Mouse (Mus musculus): ENCODE measurements around the gene Dync1h1. TPM values are rescaled to one million over a fixed set of nuclear protein-coding genes. Genes with fewer than 3 reads are reported as not detected.
"Not testable (repeated sequence)": the region's sequence is repeated elsewhere in the genome, so short reads cannot be mapped to it uniquely, and the experiment has no call there.

The Dync1h1 gene
- polyA plus RNA-seq, 1 experiment from 2014 or later, result 45.7 TPM

DNA sequence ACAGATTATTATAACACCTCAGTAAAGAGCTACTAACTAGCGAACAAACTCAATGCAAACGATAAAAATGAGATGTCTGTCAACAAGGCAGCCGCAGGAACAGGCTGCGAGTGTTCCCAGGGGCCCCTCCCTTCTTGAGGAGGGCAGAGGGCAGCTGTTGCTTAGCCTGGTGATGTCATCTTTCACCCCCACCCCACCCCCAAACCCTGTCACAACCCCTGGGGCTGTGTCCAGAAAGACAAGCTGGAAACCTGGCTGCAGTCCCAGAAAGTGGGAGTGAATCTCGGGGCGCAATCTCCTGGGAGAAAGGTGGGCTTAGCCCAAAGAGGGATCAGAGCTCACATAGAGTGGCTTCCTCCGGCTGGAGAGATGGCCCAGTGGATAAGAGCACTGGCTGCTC lies 79.9 kb downstream of the Dync1h1 start:
- Histone ChIP-seq H3K27ac (replicated peaks) (0 out of 2 replicates have a peak overlapping the region, but pooled peaks have one; percentile 28), H3K36me3 (no peaks in the 10 kb centered on the region), H3K4me2 (replicated peaks) (no peak overlapping the region), H3K9ac (no peak overlapping the region), H3K9me3 (replicated peaks) (no peaks in the 10 kb centered on the region), H3K4me1 (0 out of 2 replicates have a peak, but pooled peaks cover 6% of the 10 kb centered on the region), H3K4me3 (replicated peaks) (no peak overlapping the region), H3K27me3 (no peaks in the 10 kb centered on the region)
- ATAC-seq (ENCODE audit: insufficient number of reproducible peaks, low FRiP score, low TSS enrichment, low read depth), result no peak
- 28% methylated on average over 7 of the region's 7 CpGs for WGBS

DNA sequence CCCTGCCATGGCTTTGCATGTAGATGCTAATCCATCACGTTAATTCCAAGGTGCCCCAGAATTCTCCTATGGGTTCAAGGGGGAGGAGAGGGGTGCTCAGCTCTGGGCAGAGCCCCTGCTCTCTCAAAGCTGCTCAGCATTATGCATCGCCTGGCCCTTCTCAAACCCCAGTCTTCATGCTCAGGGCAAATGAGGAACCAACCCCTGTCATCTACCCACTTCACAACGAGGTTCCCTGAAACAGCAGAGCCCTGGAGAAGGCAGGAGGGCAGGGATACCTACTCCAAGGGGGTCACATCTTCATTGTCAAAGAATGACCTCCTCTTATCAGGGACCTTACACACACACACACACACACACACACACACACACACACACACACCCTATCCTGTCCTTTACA lies 80.6 kb downstream of the Dync1h1 start:
- 61% methylated on average over 3 of the region's 3 CpGs for WGBS
- H3K9me3 ChIP-seq (replicated peaks), result no peaks in the 10 kb centered on the region
- ATAC-seq (ENCODE audit: insufficient number of reproducible peaks, low FRiP score, low TSS enrichment, low read depth), result no peak
- H3K36me3 ChIP-seq, result peaks cover 5% of the 10 kb centered on the region; the same call in 1 of the 2 replicates
- no peak overlapping the region for H3K9ac ChIP-seq
- no peak overlapping the region for H3K27ac ChIP-seq (replicated peaks)
- no peak overlapping the region for H3K4me3 ChIP-seq (replicated peaks)
- no peak overlapping the region for H3K4me2 ChIP-seq (replicated peaks)
- 0 out of 2 replicates have a peak, but pooled peaks cover 6% of the 10 kb centered on the region for H3K4me1 ChIP-seq
- no peaks in the 10 kb centered on the region for H3K27me3 ChIP-seq

DNA sequence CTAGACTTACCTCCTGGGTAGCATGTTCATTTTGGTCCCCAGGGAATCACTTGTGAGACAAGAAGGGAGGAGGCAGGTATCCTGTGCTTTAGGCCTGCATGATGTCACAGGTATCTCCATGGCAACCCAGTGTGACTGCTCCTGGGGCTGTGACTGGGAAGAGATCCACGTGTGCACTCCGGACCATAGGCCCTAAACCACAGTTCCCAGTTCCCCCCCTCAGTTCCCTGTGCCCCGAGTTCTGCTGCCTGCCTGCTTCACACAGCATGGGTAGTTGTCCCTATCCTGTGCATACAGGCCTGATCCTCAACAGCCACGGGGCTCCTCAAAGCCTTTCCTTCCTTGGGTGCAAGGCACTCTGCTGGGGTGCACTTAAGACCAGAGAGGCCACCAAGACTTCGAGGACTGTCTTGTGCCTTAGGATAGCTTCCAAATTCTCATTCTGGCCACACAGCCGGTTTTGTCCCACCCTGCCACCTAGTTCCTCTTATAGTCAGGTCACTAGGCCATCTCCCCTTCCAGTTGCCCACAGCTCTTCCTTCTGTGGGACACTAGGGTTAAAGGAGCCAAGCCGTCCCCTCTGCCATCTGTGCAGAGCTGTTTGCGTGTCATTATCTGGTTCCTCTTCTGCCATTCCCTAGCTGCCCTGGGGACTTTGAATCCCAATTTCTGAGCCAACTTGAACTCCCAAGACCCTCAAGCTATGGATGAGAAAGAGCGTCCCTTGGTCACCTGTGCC lies 81.5 kb downstream of the Dync1h1 start, which contains the start of gene 1700001K19Rik:
TSS of gene 1700001K19Rik (minus strand) at position 59 of the 739 bp plus-strand sequence.
- H3K4me1 ChIP-seq, result 0 out of 2 replicates have a peak, but pooled peaks cover 6% of the 10 kb centered on the region
- no peak within 1 kb of the TSS for H3K4me3 ChIP-seq (replicated peaks)
- H3K4me2 ChIP-seq (replicated peaks), result no peak within 1 kb of the TSS
- H3K9ac ChIP-seq, result no peak within 1 kb of the TSS
- ATAC-seq (ENCODE audit: insufficient number of reproducible peaks, low FRiP score, low TSS enrichment, low read depth), result no peak
- 0 out of 2 replicates have a peak within 1 kb of the TSS, but pooled peaks have one; percentile 28 for H3K27ac ChIP-seq (replicated peaks)
- peaks cover 7% of the 10 kb centered on the region; the same call in 1 of the 2 replicates for H3K36me3 ChIP-seq
- 77% methylated on average over 9 of the region's 9 CpGs for WGBS
- no peaks in the 10 kb centered on the region for H3K27me3 ChIP-seq
- no peaks in the 10 kb centered on the region for H3K9me3 ChIP-seq (replicated peaks)

DNA sequence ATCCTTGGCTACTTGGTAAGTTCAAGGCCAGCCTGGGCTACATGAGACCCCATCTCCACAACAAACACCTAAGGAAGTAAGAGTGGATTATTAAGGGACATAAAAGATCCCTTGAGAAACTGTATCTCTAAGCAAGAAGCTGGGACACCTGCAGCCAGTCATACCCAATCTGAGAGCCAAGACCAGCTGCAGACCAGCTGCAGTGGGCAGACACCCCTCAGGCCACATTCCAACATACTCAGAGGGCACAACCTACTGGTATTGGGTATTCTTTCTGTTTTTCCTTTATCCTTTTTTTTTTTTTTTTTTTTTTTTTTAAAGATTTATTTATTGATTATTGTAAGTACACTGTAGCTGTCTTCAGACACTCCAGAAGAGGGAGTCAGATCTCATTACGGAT lies 82.3 kb downstream of the Dync1h1 start:
- H3K36me3 ChIP-seq, result peaks cover 7% of the 10 kb centered on the region; the same call in 1 of the 2 replicates
- no peak for ATAC-seq (ENCODE audit: insufficient number of reproducible peaks, low FRiP score, low TSS enrichment, low read depth)
- H3K4me3 ChIP-seq (replicated peaks), result no peak overlapping the region
- H3K9me3 ChIP-seq (replicated peaks), result no peaks in the 10 kb centered on the region
- no CpG with 5 or more reads among the region's 1 CpGs for WGBS
- H3K9ac ChIP-seq, result no peak overlapping the region
- no peak overlapping the region for H3K4me2 ChIP-seq (replicated peaks)
- no peak overlapping the region for H3K27ac ChIP-seq (replicated peaks)
- peaks cover 12% of the 10 kb centered on the region; the same call in 1 of the 2 replicates for H3K4me1 ChIP-seq
- no peaks in the 10 kb centered on the region for H3K27me3 ChIP-seq

DNA sequence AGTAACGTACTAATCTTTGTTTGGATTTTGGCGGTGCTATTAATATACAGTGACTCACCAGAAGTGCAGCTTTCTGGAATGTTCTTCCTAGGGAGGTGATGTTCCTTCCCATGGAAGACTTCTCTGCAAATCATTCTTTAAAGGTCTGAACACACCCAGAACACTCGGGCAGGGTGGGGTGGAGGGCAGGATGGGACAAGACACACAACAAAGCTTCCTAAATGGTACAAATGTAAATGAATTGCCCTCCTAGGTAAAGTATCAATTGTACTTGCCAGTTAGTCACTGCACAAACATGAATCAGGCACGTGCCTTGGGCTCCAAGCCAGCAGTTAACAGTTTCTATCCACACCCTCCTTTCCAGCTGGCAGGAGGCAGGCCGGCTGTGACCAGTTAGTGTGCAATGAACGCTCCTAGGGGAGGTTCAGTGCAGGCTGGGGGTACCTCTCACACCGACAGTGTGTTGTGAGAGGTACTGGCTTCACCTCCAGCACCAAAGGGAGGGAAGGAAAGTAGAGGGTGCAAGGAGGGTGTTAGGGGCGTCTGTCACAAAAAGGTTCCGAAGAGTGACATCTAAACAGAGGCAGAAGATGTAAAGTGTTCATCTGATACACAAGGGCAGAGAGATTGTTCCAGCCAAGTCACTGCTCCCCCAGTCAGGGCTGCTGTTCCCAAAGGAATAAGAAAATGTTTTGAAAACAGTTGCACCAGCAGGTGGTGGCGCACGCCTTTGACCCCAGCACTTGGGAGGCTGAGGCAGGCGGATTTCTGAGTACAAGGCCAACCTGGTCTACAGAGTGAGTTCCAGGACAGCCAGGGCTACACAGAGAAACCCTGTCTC lies 86.9 kb downstream of the Dync1h1 start:
- H3K27ac ChIP-seq (replicated peaks), result peak overlapping the region; percentile 59
- peaks cover 9% of the 10 kb centered on the region; the same call in 1 of the 2 replicates for H3K4me1 ChIP-seq
- H3K9ac ChIP-seq, result no peak overlapping the region
- 51% methylated on average over 12 of the region's 12 CpGs for WGBS
- ATAC-seq (ENCODE audit: insufficient number of reproducible peaks, low FRiP score, low TSS enrichment, low read depth), result peak; percentile 72
- H3K27me3 ChIP-seq, result no peaks in the 10 kb centered on the region
- no peaks in the 10 kb centered on the region for H3K9me3 ChIP-seq (replicated peaks)
- no peak overlapping the region for H3K4me2 ChIP-seq (replicated peaks)
- no peak overlapping the region for H3K4me3 ChIP-seq (replicated peaks)
- peaks cover 36% of the 10 kb centered on the region for H3K36me3 ChIP-seq

DNA sequence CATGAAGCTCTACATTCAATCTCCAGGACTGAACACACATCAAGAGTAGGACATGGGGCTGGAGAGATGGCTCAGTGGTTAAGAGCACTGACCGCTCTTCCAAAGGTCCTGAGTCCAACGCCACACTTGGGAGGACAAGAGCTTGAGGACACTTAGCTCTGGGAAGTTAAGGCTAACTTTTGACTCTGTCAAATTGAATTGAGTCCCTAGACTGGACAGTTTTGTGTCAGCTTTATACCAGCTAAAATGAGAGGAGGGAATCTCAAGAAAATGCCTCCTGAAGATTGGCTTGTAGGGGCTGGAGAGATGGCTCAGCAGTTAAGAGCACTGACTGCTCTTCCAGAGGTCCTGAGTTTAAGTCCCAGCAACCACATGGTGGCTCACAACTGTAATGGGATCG lies 87.7 kb downstream of the Dync1h1 start:
- not testable (repeated sequence) for ATAC-seq (ENCODE audit: insufficient number of reproducible peaks, low FRiP score, low TSS enrichment, low read depth); H3K9me3 ChIP-seq (replicated peaks); H3K4me2 ChIP-seq (replicated peaks); H3K4me1 ChIP-seq; H3K9ac ChIP-seq; H3K4me3 ChIP-seq (replicated peaks); H3K27ac ChIP-seq (replicated peaks); H3K27me3 ChIP-seq
- peaks cover 36% of the 10 kb centered on the region for H3K36me3 ChIP-seq
- 93% methylated on average over 3 of the region's 3 CpGs for WGBS

DNA sequence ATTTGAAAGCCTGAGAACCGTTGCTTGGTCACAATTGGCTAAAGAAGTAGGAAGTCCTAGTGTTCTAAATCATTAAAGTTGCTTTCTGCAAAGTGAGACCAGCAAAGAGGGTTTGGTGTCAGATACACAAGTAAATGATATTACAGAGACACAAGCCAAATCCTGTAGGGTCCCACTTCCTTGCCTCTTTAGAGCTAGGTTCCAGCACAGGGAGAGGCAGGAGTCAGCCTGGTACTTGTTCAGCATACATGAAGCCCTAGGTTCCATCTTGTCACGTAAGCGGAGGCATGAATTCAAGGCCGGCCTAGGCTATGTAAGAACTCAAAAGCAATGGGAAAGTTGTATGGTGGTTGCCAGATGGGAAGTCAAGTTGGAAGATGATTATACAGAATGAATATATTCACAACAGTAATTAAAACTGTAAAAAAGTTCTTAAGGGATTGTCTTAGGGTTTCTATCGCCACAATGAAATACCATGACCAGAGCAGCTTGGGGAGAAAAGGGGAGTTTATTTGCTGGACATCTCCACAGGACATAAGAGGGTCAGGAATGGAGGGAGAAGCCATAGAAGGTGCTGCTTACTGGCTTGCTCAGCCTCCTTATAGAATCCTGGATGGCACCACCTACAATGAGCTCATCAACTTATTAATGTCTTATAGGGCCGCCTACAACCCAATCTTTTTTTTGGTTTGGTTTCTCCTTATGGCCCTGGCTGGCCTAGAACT lies 88.8 kb downstream of the Dync1h1 start:
- no peaks in the 10 kb centered on the region for H3K27me3 ChIP-seq
- H3K9ac ChIP-seq, result no peak overlapping the region
- peaks cover 43% of the 10 kb centered on the region for H3K36me3 ChIP-seq
- H3K4me3 ChIP-seq (replicated peaks), result no peak overlapping the region
- 91% methylated on average over 6 of the region's 6 CpGs for WGBS
- no peaks in the 10 kb centered on the region for H3K9me3 ChIP-seq (replicated peaks)
- ATAC-seq (ENCODE audit: insufficient number of reproducible peaks, low FRiP score, low TSS enrichment, low read depth), result no peak
- H3K4me2 ChIP-seq (replicated peaks), result no peak overlapping the region
- H3K27ac ChIP-seq (replicated peaks), result no peak overlapping the region
- H3K4me1 ChIP-seq, result peaks cover 16% of the 10 kb centered on the region

DNA sequence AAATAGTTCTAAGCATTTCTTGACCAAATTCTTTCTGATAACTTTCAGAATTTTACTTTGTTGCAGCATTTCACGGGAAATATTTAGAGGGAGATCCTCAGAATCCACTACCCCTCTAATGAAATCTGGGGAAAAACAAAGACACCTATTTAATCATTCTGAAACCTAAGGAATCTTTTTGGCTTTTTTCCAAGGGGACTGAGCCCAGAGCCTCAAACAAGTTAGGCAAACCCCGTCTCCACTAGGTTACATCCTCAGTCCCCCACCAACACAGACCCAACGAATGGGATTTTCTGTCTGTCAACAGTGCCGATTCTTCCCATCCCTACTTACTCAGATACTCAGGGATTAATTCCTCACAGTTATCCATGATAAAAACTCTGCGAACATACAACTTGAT lies 92.1 kb downstream of the Dync1h1 start:
- Histone ChIP-seq H3K36me3 (peaks cover 36% of the 10 kb centered on the region), H3K4me1 (peaks cover 13% of the 10 kb centered on the region)
- not testable (repeated sequence) for H3K4me3 ChIP-seq (replicated peaks); H3K27me3 ChIP-seq; H3K9me3 ChIP-seq (replicated peaks); H3K9ac ChIP-seq; H3K27ac ChIP-seq (replicated peaks); H3K4me2 ChIP-seq (replicated peaks); ATAC-seq (ENCODE audit: insufficient number of reproducible peaks, low FRiP score, low TSS enrichment, low read depth)
- WGBS, result 61% methylated on average over 5 of the region's 5 CpGs

DNA sequence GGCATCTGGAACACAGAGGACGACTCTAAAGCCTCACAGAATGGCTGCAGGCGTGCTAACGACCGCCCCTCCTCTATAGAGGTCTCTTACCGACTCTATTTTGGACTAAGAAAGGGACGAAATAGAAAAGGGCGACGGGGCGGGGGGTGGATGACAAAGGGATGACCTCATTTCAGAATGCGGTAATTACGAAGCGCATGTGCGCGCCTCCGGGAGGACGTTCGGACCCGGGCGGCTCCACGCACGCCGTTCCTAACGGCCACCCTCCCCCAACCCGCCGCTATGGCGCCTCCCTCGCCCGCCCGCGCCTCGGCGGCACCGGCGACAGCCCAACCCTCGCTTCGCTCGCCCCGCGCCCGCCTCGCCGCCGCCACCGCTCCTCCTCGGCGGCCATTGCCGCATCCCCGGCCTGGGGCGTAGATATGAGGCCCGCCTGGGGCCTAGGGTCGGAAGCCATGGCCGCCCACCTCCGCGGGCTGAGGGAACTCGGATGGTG lies 94.5 kb downstream of the Dync1h1 start:
- under 1% methylated on average over 55 of the region's 55 CpGs for WGBS
- Histone ChIP-seq H3K27me3 (no peaks in the 10 kb centered on the region), H3K9me3 (replicated peaks) (no peaks in the 10 kb centered on the region), H3K36me3 (peaks cover 18% of the 10 kb centered on the region), H3K4me1 (peaks cover 10% of the 10 kb centered on the region), H3K27ac (replicated peaks) (peak overlapping the region; percentile 96), H3K4me3 (replicated peaks) (peak overlapping the region; percentile 100), H3K4me2 (replicated peaks) (peak overlapping the region; percentile 68), H3K9ac (peak overlapping the region; percentile 99)
- peak; percentile 36 for ATAC-seq (ENCODE audit: insufficient number of reproducible peaks, low FRiP score, low TSS enrichment, low read depth)

DNA sequence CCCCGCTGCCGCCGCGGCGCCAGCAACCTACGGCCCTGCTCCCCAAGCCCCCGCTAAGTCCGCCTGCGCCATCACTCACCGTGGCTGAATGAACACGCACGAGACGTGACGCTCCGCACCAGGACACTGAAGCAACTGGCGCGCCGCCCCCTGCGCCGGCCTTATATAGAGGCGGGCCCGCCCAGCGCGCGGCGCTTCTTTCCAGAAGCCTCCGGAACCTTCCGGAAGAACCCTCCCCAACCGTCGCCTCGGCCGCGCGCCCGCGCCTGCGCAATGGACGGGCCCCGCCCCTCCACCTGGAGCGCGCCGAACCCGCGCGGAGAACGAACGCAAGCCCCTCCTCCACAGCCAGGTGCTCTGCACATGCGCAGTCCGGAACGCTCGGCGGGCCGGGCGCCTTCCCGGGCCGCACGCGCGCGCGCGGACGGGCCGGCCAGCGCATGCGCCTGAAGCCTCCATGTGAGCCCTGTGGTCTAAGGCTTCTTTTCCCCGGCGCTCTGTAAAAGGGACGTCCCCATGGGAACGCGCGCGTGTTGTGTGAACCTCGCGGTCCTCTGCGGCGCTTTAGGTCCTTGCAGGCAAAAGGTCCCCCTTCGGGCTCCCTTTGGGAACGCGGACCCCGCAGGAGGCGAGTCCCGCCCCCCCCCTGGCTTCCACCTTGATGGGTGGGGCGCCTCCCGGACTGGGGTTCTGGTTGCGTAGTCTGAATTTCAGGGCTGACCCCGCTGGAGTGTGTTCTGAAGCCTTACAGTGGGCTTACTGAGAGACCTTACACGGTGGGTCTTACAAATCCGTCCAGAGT lies 95.1 kb downstream of the Dync1h1 start:
- Histone ChIP-seq H3K4me3 (replicated peaks) (peak overlapping the region; percentile 100), H3K27ac (replicated peaks) (peak overlapping the region; percentile 96), H3K9me3 (replicated peaks) (no peaks in the 10 kb centered on the region), H3K9ac (peak overlapping the region; percentile 99), H3K36me3 (peaks cover 16% of the 10 kb centered on the region), H3K4me2 (replicated peaks) (peak overlapping the region; percentile 68), H3K4me1 (peaks cover 10% of the 10 kb centered on the region), H3K27me3 (no peaks in the 10 kb centered on the region)
- ATAC-seq (ENCODE audit: insufficient number of reproducible peaks, low FRiP score, low TSS enrichment, low read depth), result peak; percentile 95
- WGBS, result under 1% methylated on average over 89 of the region's 89 CpGs
